Mouse (Mus musculus) hindbrain, embryonic 15.5 days (tissue): Measurements from ENCODE around the gene Psmg1. TPM values are rescaled to one million over a fixed set of nuclear protein-coding genes. Genes with fewer than 3 reads are reported as not detected.

Experiments
- microRNA-seq: library from miRNA; unstranded; fragments of <30 nt; microRNA quantifications from one replicate; pipeline ENCODE4, GENCODE M21; 2016
- polyA plus RNA-seq: library from polyadenylated mRNA; unstranded; fragments of >200 nt; fragmentation: Nextera tagmentation; extraction: Ambion mirVana; gene quantifications from 2 replicates; pipeline ENCODE4 v1.2.1, GENCODE M21; 2015

Psmg1 gene
- polyA plus RNA-seq, 1 experiment from 2014 or later = 68.3 TPM

Small RNAs within 50 kb of the gene (microRNA-seq; reads per million reads assigned to microRNA genes)
- gene Gm27833 = not detected

Other genes starting within 250 kb of the Psmg1 start
- 230 and 236 TPM in 2 replicates for gene Brwd1, start 91.6 kb upstream of the Psmg1 start, polyA plus RNA-seq
- 284 and 324 TPM in 2 replicates for gene Hmgn1, start 136.8 kb upstream of the Psmg1 start, polyA plus RNA-seq
- gene Wrb, start 154.4 kb upstream of the Psmg1 start, polyA plus RNA-seq = 205 and 206 TPM in 2 replicates
- 2.3 and 2.4 TPM in 2 replicates for gene Lca5l, start 201.3 kb upstream of the Psmg1 start, polyA plus RNA-seq
- 1.7 and 3.8 TPM in 2 replicates for gene Sh3bgr, start 209.5 kb upstream of the Psmg1 start, polyA plus RNA-seq
- 4.9 and 6.3 TPM in 2 replicates for gene B3galt5, start 244.8 kb upstream of the Psmg1 start, polyA plus RNA-seq